Mouse (Mus musculus): ENCODE data around the gene Slc25a51. TPM values are rescaled to one million over a fixed set of nuclear protein-coding genes. Genes with fewer than 3 reads are reported as not detected.

The Slc25a51 gene
- total and polyA plus RNA-seq, 3 experiments: 43.8 to 395 (median 47.5) TPM

- Histone ChIP-seq H3K36me3 (ENCODE audit: control insufficient read depth in 1 of 2, insufficient read depth in 2 of 2, low read length in 2 of 2) (0 out of 4 replicates have a peak, but pooled peaks cover 0 to 3% of the 10 kb centered on the region in 2 experiments), H3K9ac (ENCODE audit: control insufficient read depth, low read depth, low read length, poor library complexity, severe bottlenecking) (no peak overlapping the region), H3K4me3 (ENCODE audit: control insufficient read depth in 1 of 2, insufficient read depth in 1 of 2, low read depth in 2 of 2, low read length in 2 of 2) (no peak overlapping the region), H3K4me1 (ENCODE audit: control insufficient read depth in 1 of 2, insufficient read depth in 2 of 2, low read length in 2 of 2) (no peaks in the 10 kb centered on the region), H3K27me3 (ENCODE audit: control insufficient read depth in 1 of 2, insufficient read depth in 2 of 2, low read length in 2 of 2) (no peaks in the 10 kb centered on the region), H3K27ac (ENCODE audit: control insufficient read depth, low read depth, low read length) (no peak overlapping the region), H3K79me2 (ENCODE audit: control insufficient read depth, insufficient read depth, low read length, poor library complexity) (no peaks in the 10 kb centered on the region), H3K9me3 (replicated peaks; ENCODE audit: insufficient read depth, low read length) (no peaks in the 10 kb centered on the region)
- no peak for DNase-seq (ENCODE audit: low read depth, low spot score)
- TF ChIP-seq TCF12 (IDR thresholded peaks at IDR 0.05; ENCODE audit: low read depth, low read length) (no peak), MYC (IDR thresholded peaks at IDR 0.05; ENCODE audit: low read depth, low read length) (no peak), ELF1 (IDR thresholded peaks at IDR 0.05; ENCODE audit: low read depth, low read length) (no peak), BHLHE40 (IDR thresholded peaks at IDR 0.05; ENCODE audit: borderline replicate concordance, low read depth, low read length) (no peak), ETS1 (IDR thresholded peaks at IDR 0.05; ENCODE audit: low read depth, low read length) (no peak), ZC3H11A (IDR thresholded peaks at IDR 0.05; ENCODE audit: low read depth, low read length) (no peak), POLR2A (IDR thresholded peaks at IDR 0.05; ENCODE audit: control insufficient read depth in 1 of 2, insufficient read depth in 1 of 2, low read depth in 1 of 2, low read length in 2 of 2, poor library complexity in 1 of 2) (no peak), CTCF (IDR thresholded peaks at IDR 0.05 in 2 of 3, conservative IDR thresholded peaks at IDR 0.05 in 1 of 3; ENCODE audit: control insufficient read depth in 1 of 3, insufficient read depth in 1 of 3, low read depth in 2 of 3, low read length in 3 of 3, poor library complexity in 1 of 3, severe bottlenecking in 1 of 3) (no peak), MAX (IDR thresholded peaks at IDR 0.05; ENCODE audit: low read length) (no peak), ZKSCAN1 (IDR thresholded peaks at IDR 0.05; ENCODE audit: low read depth, low read length) (no peak), UBTF (IDR thresholded peaks at IDR 0.05; ENCODE audit: borderline replicate concordance, insufficient read depth, low read depth, low read length) (no peak), SIN3A (IDR thresholded peaks at IDR 0.05; ENCODE audit: low read length) (no peak), GABPA (IDR thresholded peaks at IDR 0.05; ENCODE audit: low read depth, low read length) (no peak), RCOR1 (IDR thresholded peaks at IDR 0.05; ENCODE audit: low read depth, low read length) (no peak), USF2 (IDR thresholded peaks at IDR 0.05; ENCODE audit: borderline replicate concordance in 1 of 2, insufficient read depth in 1 of 2, low read depth in 1 of 2, low read length in 2 of 2) (no peak), ZNF384 (IDR thresholded peaks at IDR 0.05; ENCODE audit: low read depth, low read length) (no peak)
These were observed 5.2 kb upstream of the Slc25a51 start for GRCm38 (mm10) chr4:45413674-45414338.

- Histone ChIP-seq H3K4me3 (ENCODE audit: control insufficient read depth in 1 of 2, insufficient read depth in 1 of 2, low read depth in 2 of 2, low read length in 2 of 2) (no peak overlapping the region), H3K36me3 (ENCODE audit: control insufficient read depth in 1 of 2, insufficient read depth in 2 of 2, low read length in 2 of 2) (peaks cover 0 to 3% of the 10 kb centered on the region in 2 experiments; a peak in 1 of 4 replicates), H3K9me3 (replicated peaks; ENCODE audit: insufficient read depth, low read length) (no peaks in the 10 kb centered on the region), H3K79me2 (ENCODE audit: control insufficient read depth, insufficient read depth, low read length, poor library complexity) (peaks cover 9% of the 10 kb centered on the region), H3K27ac (ENCODE audit: control insufficient read depth, low read depth, low read length) (no peak overlapping the region), H3K27me3 (ENCODE audit: control insufficient read depth in 1 of 2, insufficient read depth in 2 of 2, low read length in 2 of 2) (no peaks in the 10 kb centered on the region), H3K9ac (ENCODE audit: control insufficient read depth, low read depth, low read length, poor library complexity, severe bottlenecking) (no peak overlapping the region), H3K4me1 (ENCODE audit: control insufficient read depth in 1 of 2, insufficient read depth in 2 of 2, low read length in 2 of 2) (no peaks in the 10 kb centered on the region)
- DNase-seq (ENCODE audit: low read depth, low spot score): no peak
- no peak for TF ChIP-seq CTCF (IDR thresholded peaks at IDR 0.05 in 2 of 3, conservative IDR thresholded peaks at IDR 0.05 in 1 of 3; ENCODE audit: control insufficient read depth in 1 of 3, insufficient read depth in 1 of 3, low read depth in 2 of 3, low read length in 3 of 3, poor library complexity in 1 of 3, severe bottlenecking in 1 of 3)
- TF ChIP-seq TCF12 (IDR thresholded peaks at IDR 0.05; ENCODE audit: low read depth, low read length): no peak
- no peak for TF ChIP-seq SIN3A (IDR thresholded peaks at IDR 0.05; ENCODE audit: low read length)
- TF ChIP-seq ELF1 (IDR thresholded peaks at IDR 0.05; ENCODE audit: low read depth, low read length): no peak
- no peak for TF ChIP-seq SMC3 (IDR thresholded peaks at IDR 0.05; ENCODE audit: low read depth, low read length)
- TF ChIP-seq POLR2AphosphoS5 (IDR thresholded peaks at IDR 0.05; ENCODE audit: borderline replicate concordance, low read depth, low read length): no peak
- TF ChIP-seq CHD1 (IDR thresholded peaks at IDR 0.05; ENCODE audit: low read depth, low read length): no peak
- TF ChIP-seq JUND (IDR thresholded peaks at IDR 0.05; ENCODE audit: low read depth, low read length): no peak
- TF ChIP-seq E2F4 (IDR thresholded peaks at IDR 0.05; ENCODE audit: borderline replicate concordance, low read depth, low read length): no peak
- no peak for TF ChIP-seq MXI1 (IDR thresholded peaks at IDR 0.05; ENCODE audit: low read depth, low read length)
- TF ChIP-seq MAZ (IDR thresholded peaks at IDR 0.05; ENCODE audit: low read depth, low read length): no peak
These were observed 4.0 kb upstream of the Slc25a51 start for GRCm38 (mm10) chr4:45412433-45413192.

All from MEL (cell line).